Mouse (Mus musculus): ENCODE results near the gene Arid5b. TPM values are rescaled to one million over a fixed set of nuclear protein-coding genes. Genes with fewer than 3 reads are reported as not detected.

Gene Arid5b
- polyA plus RNA-seq, 1 experiment = 4.5 TPM

DNA sequence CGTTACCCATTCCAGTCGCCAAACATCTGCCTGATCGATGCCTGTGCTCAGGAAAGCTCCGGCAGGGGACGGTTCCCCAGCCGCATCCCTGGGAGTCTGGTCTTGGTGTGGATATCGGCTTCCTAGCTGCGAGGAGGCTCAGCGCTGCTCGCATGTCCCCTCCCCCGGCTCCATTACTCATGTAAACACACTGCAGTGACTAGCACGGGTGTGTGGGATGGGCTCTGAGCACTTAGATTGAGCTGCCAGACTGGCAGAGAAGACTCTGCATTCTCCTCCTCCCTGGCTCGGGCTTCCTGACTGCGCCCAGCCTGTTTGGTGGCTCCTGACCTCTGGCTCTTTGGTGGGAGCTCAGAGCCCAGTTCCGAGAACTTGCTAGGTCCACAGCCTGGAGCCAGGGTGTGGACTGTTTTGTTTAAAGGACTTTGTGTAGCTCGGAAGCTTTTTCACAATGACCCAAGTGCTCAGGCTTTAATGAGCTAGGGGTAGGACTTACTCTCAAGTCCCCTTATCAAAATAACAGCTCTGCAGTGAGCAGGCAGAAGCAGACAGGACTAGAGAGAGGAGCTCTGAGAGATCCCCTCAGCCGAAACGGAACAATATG lies 142.0 kb downstream of the Arid5b start:
- Histone ChIP-seq H3K27ac (ENCODE audit: insufficient read depth, low read length) (peak overlapping the region; percentile 59), H3K4me1 (ENCODE audit: control insufficient read depth, insufficient read depth, insufficient read length) (no peaks in the 10 kb centered on the region; the same call in none of the 2 replicates), H3K4me3 (ENCODE audit: extremely low read depth, insufficient read depth, insufficient read length) (peak overlapping the region; percentile 51; the same call in 1 of the 2 replicates), H3K36me3 (ENCODE audit: control insufficient read depth, insufficient read depth, low read length) (peaks cover 6% of the 10 kb centered on the region; the same call in 1 of the 2 replicates), H3K27me3 (ENCODE audit: control insufficient read depth, insufficient read depth, low read length) (no peaks in the 10 kb centered on the region)
- DNase-seq (ENCODE audit: low read depth in 1 of 2, low spot score in 2 of 2) = peak in 1 of 2 experiments; percentile 38
- WGBS = 35% methylated on average over 18 of the region's 18 CpGs
- no peak for TF ChIP-seq CTCF (IDR thresholded peaks at IDR 0.05; ENCODE audit: extremely low read depth, insufficient read depth, insufficient read length, insufficient replicate concordance)
- peak; percentile 5; the same call in 1 of the 2 replicates for TF ChIP-seq POLR2A (IDR thresholded peaks at IDR 0.05; ENCODE audit: low read depth, low read length)

DNA sequence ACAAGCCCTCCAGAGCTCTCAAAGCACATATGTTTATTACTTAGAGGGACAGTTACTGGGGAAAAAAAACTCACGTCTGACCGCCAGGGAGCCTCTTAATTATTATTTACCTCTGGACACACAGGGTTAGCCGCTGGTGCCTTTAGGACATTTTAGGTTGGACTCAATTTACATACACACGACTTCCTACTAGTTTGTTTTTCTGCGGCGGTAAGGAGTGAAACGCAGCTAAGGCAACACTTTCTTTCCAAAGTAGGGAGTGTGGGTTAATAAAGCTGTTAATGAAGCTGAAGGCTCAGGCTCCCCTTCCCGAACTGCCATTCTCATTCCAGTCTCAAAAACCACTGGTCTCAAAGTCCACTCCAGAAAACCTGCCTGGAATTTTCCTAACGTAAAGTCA lies 142.5 kb downstream of the Arid5b start:
- no peak for DNase-seq (ENCODE audit: low read depth in 1 of 2, low spot score in 2 of 2)
- no peak for TF ChIP-seq CTCF (IDR thresholded peaks at IDR 0.05; ENCODE audit: extremely low read depth, insufficient read depth, insufficient read length, insufficient replicate concordance)
- TF ChIP-seq POLR2A (IDR thresholded peaks at IDR 0.05; ENCODE audit: low read depth, low read length) = no peak
- H3K4me3 ChIP-seq (ENCODE audit: extremely low read depth, insufficient read depth, insufficient read length) = peak overlapping the region; percentile 51
- peaks cover 6% of the 10 kb centered on the region; the same call in 1 of the 2 replicates for H3K36me3 ChIP-seq (ENCODE audit: control insufficient read depth, insufficient read depth, low read length)
- 34% methylated on average over 9 of the region's 9 CpGs for WGBS
- peak overlapping the region; percentile 59 for H3K27ac ChIP-seq (ENCODE audit: insufficient read depth, low read length)
- no peaks in the 10 kb centered on the region for H3K27me3 ChIP-seq (ENCODE audit: control insufficient read depth, insufficient read depth, low read length)
- no peaks in the 10 kb centered on the region; the same call in none of the 2 replicates for H3K4me1 ChIP-seq (ENCODE audit: control insufficient read depth, insufficient read depth, insufficient read length)

DNA sequence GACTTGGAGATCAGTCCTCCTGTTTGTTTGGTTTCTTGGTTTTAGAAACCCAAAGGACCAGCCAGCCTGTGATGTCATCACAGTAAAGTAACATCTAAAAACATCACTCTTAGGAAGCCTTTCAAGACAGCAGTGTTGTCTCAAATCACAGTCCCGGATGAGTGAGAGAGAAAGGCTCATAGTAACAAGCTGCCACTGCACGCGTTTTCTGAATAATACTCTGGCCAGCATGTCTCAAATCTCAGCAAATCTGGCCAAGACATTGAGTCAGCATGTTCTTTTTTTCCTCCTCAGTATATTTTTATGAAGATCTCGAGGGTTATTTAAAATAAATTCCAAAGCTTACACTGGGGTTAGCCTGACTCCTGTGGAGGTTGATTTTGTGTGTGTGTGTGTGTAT lies 143.1 kb downstream of the Arid5b start:
- H3K36me3 ChIP-seq (ENCODE audit: control insufficient read depth, insufficient read depth, low read length) = peaks cover 6% of the 10 kb centered on the region
- no peak overlapping the region for H3K27ac ChIP-seq (ENCODE audit: insufficient read depth, low read length)
- 71% methylated on average over 4 of the region's 4 CpGs for WGBS
- no peaks in the 10 kb centered on the region; the same call in none of the 2 replicates for H3K4me1 ChIP-seq (ENCODE audit: control insufficient read depth, insufficient read depth, insufficient read length)
- TF ChIP-seq POLR2A (IDR thresholded peaks at IDR 0.05; ENCODE audit: low read depth, low read length) (no peak), CTCF (IDR thresholded peaks at IDR 0.05; ENCODE audit: extremely low read depth, insufficient read depth, insufficient read length, insufficient replicate concordance) (no peak)
- H3K27me3 ChIP-seq (ENCODE audit: control insufficient read depth, insufficient read depth, low read length) = no peaks in the 10 kb centered on the region
- H3K4me3 ChIP-seq (ENCODE audit: extremely low read depth, insufficient read depth, insufficient read length) = no peak overlapping the region
- DNase-seq (ENCODE audit: low read depth in 1 of 2, low spot score in 2 of 2) = no peak

DNA sequence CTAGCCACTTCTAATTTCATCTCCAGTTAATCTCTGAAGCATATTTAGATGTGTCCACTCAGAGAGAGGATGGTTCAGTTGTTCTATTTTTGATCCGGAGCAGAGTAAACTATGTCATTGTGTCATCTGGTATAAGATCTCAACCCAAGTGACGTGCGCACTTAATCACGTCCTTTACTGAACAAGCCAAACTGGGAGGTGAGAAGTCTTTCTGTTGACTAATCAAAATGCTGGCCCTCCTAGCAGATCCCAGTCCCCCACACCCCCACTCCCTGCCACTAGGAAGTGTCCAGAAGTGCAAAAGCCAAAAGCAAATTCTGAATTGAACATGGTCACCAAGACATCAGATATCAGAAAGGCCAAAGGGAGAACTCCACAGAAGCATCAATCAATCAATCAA lies 144.0 kb downstream of the Arid5b start:
- Histone ChIP-seq H3K36me3 (ENCODE audit: control insufficient read depth, insufficient read depth, low read length) (peaks cover 6% of the 10 kb centered on the region), H3K27me3 (ENCODE audit: control insufficient read depth, insufficient read depth, low read length) (no peaks in the 10 kb centered on the region), H3K4me3 (ENCODE audit: extremely low read depth, insufficient read depth, insufficient read length) (no peak overlapping the region), H3K4me1 (ENCODE audit: control insufficient read depth, insufficient read depth, insufficient read length) (no peaks in the 10 kb centered on the region; the same call in none of the 2 replicates), H3K27ac (ENCODE audit: insufficient read depth, low read length) (no peak overlapping the region)
- no peak for DNase-seq (ENCODE audit: low read depth in 1 of 2, low spot score in 2 of 2)
- no peak for TF ChIP-seq CTCF (IDR thresholded peaks at IDR 0.05; ENCODE audit: extremely low read depth, insufficient read depth, insufficient read length, insufficient replicate concordance)
- no peak for TF ChIP-seq POLR2A (IDR thresholded peaks at IDR 0.05; ENCODE audit: low read depth, low read length)
- 89% methylated on average over 4 of the region's 4 CpGs for WGBS

DNA sequence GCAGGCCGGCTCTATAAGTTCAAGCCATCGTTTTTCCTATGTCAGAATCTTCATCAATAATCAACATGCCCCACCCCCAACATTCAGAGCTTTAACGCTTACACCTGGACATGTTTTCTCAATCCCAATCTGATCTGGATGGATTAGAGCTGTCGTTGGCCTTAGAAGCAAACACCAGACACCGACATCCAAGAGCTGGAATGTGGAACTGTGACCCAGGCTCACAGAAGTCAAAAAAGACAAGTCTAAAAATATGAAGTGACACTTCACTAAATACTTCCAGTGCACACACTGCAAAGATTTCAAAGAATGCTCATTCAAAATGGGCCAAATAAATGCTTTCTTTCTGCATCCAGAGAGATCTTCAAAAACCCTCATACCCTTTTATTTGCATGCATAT lies 144.5 kb downstream of the Arid5b start:
- 91% methylated on average over 5 of the region's 5 CpGs for whole genome bisulfite sequencing
- Histone ChIP-seq H3K27ac (ENCODE audit: insufficient read depth, low read length) (no peak overlapping the region), H3K27me3 (ENCODE audit: control insufficient read depth, insufficient read depth, low read length) (no peaks in the 10 kb centered on the region), H3K4me1 (ENCODE audit: control insufficient read depth, insufficient read depth, insufficient read length) (no peaks in the 10 kb centered on the region; the same call in none of the 2 replicates), H3K36me3 (ENCODE audit: control insufficient read depth, insufficient read depth, low read length) (peaks cover 6% of the 10 kb centered on the region), H3K4me3 (ENCODE audit: extremely low read depth, insufficient read depth, insufficient read length) (no peak overlapping the region)
- no peak for TF ChIP-seq POLR2A (IDR thresholded peaks at IDR 0.05; ENCODE audit: low read depth, low read length)
- TF ChIP-seq CTCF (IDR thresholded peaks at IDR 0.05; ENCODE audit: extremely low read depth, insufficient read depth, insufficient read length, insufficient replicate concordance) = no peak
- DNase-seq (ENCODE audit: low read depth in 1 of 2, low spot score in 2 of 2) = no peak

DNA sequence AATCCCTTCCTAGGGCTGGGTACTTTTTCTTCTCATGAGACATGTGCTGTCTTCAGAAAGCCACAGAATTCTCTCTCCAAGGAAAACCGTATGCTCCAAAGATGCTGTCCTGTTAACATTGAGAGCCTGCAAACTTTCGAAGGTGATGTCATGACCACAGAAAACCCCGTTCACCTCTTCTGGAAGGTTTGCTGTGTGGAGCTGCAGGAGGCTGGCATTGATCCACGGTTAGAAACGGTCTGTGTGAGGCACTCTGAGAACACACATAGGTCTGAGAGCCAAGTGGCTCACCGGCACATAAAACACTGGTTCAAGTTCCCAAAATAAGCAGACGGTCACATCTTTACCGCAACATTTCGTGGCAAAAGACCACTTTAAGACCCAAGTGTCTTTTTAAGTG lies 145.9 kb downstream of the Arid5b start:
- no peak for TF ChIP-seq POLR2A (IDR thresholded peaks at IDR 0.05; ENCODE audit: low read depth, low read length)
- no peak for TF ChIP-seq CTCF (IDR thresholded peaks at IDR 0.05; ENCODE audit: extremely low read depth, insufficient read depth, insufficient read length, insufficient replicate concordance)
- H3K27me3 ChIP-seq (ENCODE audit: control insufficient read depth, insufficient read depth, low read length) = no peaks in the 10 kb centered on the region
- H3K4me1 ChIP-seq (ENCODE audit: control insufficient read depth, insufficient read depth, insufficient read length) = no peaks in the 10 kb centered on the region; the same call in none of the 2 replicates
- no peak for DNase-seq (ENCODE audit: low read depth in 1 of 2, low spot score in 2 of 2)
- peaks cover 12% of the 10 kb centered on the region for H3K36me3 ChIP-seq (ENCODE audit: control insufficient read depth, insufficient read depth, low read length)
- no peak overlapping the region for H3K27ac ChIP-seq (ENCODE audit: insufficient read depth, low read length)
- WGBS = 88% methylated on average over 9 of the region's 9 CpGs
- H3K4me3 ChIP-seq (ENCODE audit: extremely low read depth, insufficient read depth, insufficient read length) = no peak overlapping the region

DNA sequence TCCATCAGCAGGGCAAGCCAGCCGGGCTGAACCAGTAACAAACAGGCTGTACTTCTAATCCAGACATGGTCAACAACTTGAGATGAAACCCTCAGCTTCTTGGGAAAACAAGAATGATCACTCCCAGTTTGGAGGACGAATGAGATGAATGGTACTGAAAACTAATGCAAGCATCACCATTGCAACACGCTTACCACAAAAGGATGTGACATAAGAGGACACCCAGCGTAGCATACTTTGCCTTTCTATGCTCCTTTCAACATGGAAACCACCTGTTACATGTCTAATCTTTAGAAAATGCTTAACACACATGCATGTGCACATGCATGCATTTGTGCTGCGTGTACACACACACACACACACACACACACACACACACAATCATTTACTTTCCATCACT lies 146.4 kb downstream of the Arid5b start:
- H3K27me3 ChIP-seq (ENCODE audit: control insufficient read depth, insufficient read depth, low read length) = no peaks in the 10 kb centered on the region
- DNase-seq (ENCODE audit: low read depth in 1 of 2, low spot score in 2 of 2) = no peak
- peaks cover 14% of the 10 kb centered on the region for H3K36me3 ChIP-seq (ENCODE audit: control insufficient read depth, insufficient read depth, low read length)
- TF ChIP-seq CTCF (IDR thresholded peaks at IDR 0.05; ENCODE audit: extremely low read depth, insufficient read depth, insufficient read length, insufficient replicate concordance) (no peak), POLR2A (IDR thresholded peaks at IDR 0.05; ENCODE audit: low read depth, low read length) (no peak)
- H3K4me3 ChIP-seq (ENCODE audit: extremely low read depth, insufficient read depth, insufficient read length) = no peak overlapping the region
- no peaks in the 10 kb centered on the region; the same call in none of the 2 replicates for H3K4me1 ChIP-seq (ENCODE audit: control insufficient read depth, insufficient read depth, insufficient read length)
- no peak overlapping the region for H3K27ac ChIP-seq (ENCODE audit: insufficient read depth, low read length)
- WGBS = 80% methylated on average over 5 of the region's 5 CpGs
